Mouse (Mus musculus): ENCODE data around the gene Mpnd.
A peak's percentile ranks its signal among the peaks of the same experiment; 100 is the strongest.

Mpnd gene

GRCm38 (mm10) chr17:56005415-56006061, at the start of gene Mpnd, which contains the start of gene Stap2:
TSS of gene Mpnd (plus strand) at chr17:56005711.
TSS of gene Stap2 (minus strand) at chr17:56005584.
- DNase-seq (ENCODE audit: low read depth, low spot score) = peak; percentile 87

- DNase-seq (ENCODE audit: low read depth, low spot score) = peak; percentile 95
Measured at GRCm38 (mm10) chr17:55956129-55956528, 49.4 kb upstream of the Mpnd start.

DNA sequence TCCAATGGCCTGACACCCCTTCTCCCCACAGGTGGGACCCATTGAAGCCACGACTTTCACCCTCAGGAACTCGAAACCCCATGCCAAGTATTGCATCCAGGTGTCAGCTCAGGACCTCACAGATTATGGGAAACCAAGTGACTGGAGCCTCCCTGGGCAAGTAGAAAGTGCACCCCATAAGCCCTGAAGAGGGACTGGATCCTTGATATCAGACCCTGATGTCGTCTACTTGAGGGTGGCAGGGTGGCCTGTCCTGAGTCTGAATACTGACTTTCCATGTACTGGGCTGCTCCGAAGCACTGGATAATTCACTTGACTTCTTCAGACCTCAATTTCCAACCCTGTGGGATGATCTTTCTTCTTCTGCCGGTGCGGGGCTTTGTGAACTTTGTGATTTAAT, 48.9 kb upstream of the Mpnd start:
- DNase-seq (ENCODE audit: low read depth, low spot score) = no peak

DNA sequence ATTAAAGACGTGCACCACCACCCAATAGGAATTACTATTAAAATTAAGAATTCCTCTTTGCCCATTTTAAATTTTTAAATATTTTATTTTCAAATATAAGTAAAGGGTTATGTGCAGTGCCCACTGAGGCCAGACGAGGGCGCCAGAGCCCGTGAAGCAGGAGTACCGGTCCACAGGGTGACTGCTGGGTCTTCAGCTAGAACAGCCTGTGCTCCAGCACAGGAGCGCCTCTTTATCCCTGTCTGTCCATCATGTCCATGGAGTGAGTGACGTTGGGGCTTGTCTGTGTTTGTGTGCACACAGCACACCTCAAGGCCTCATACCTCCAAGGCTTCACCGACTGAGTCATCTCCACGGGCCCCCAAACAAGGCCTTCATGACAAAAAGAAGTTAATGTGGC, 48.3 kb upstream of the Mpnd start:
- DNase-seq (ENCODE audit: low read depth, low spot score) = peak; percentile 79

DNA sequence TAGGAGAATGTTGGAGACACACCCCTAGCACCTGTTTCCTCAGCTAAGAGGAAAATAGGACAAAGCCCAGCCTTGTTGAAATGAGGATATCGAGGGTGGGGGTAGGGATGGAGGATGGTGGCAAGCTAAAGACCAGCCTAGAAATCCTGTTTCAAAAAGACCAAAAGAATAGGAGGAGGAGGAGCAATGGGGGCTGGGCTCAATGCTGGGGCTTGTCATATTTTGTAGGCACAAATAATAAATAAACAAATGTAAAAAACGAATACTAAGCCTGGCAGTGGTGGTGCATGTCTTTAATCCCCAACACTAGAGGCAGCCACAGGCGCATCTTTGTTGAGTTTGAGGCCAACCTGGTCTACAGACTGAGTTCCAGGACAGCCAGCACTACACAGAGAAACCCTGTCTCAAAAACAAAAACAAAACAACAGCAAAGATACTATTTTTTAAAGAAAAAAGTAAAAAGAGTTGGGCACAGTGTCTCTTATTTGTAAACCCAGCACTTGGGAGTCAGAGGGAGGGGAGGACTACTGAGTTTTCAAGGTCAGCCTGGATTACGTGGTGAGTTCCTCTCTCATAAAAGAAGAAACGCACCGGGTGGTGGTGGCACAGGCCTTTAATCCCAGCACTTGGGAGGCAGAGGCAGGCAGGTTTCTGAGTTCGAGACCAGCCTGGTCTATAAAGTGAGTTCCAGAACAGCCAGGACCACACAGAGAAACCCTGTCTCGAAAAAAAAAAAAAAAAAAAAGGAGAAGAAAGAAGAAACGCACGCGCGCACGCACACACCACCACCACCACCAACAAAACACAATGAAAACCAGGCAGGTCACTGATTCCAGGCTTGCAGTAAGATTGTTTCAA, 47.6 kb upstream of the Mpnd start:
- no peak for DNase-seq (ENCODE audit: low read depth, low spot score)

DNA sequence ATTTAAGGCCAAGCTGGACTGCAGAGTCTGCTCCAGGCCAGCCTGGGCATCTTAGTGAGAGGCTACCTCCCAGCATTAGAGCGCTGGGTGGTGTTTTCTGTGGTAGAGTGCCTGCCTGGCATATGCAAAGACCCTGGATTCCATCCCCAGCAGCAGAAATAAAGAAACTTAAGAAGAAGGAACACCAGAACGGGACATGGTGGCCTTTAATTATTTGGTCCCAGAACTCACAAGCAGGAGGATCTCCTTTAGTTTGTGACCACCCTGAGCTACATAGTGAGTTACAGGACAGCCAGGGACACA, 47.0 kb upstream of the Mpnd start:
- DNase-seq (ENCODE audit: low read depth, low spot score) = no peak

DNA sequence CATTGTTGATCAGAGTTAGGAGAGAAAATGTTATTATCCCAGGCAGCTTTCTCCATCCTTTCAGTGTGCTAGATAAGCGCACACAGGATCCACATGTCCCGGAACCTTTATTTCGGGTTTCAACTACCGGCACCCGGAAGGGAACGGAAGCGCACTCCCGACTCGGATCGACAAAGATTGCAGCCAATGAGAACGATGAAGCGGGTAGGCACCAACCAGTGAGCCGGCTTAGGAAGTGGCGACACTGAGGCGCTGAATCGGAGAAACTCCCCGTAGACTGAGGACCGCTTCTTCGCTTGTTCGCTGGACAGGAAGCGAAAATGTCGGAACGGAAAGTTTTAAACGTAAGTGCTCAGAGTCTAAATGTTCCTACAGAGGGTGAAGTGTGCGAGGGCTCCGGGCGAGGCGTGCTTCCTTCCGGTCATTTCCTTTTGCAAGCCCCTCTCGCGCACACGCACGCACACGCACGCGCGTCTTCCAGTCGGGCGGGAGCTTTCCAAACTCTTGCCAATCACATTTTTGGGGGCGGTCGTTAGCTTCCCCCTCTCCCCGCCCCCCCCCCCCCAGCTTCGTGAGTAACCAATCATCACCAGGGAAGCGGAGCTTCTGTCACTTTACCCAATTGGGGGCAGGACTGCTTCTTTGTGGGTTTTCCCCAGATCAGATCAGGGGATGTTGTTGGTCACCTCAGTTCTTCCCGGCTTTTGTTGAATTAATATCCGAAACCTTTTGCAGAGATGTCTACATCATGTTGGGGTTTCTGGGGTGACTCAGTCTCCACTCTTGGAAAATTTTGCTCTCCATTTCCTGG, 46.4 kb upstream of the Mpnd start, which contains the start of gene Yju2:
Gene Yju2, plus strand, starts transcription at position 182 of the 811 bp plus-strand sequence.
- peak; percentile 97 for DNase-seq (ENCODE audit: low read depth, low spot score)

DNA sequence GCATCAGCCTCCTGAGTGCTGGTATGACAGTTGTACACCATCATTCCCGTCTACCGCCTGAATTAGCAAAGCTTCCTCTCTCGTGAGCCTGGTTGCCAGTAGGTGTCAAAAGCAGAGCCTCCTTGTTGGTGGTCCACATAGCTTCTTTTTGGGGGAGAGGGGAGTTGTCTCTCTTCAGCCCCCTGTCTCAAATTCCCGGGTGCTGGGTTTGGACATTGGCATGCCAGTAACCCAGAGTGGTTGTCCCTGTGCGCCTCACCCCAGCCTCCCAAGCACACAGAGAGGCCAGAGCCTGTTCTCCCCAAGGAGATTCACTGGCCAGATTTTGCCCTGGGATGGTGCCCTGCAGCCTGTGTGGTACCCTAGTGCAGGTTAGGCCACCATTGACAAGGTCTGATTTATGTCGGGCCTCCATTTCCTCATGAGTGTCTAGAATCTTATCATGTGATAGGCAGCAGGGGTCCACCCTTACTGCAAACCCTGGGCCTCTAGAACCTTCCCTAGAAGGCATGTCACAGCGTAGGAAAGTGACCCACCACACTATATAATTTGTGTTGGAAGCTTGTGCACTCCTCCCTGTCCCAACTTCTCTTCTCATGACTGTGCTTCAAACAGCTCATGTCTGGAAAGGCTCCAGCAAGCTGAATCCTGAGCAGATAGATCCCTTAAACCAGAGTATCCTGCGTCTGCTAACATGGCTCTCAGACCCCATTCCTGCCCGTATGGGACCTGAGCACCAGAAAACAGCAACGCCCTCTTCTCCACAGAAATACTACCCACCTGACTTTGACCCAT, 45.4 kb upstream of the Mpnd start:
- DNase-seq (ENCODE audit: low read depth, low spot score) = no peak

GRCm38 (mm10) chr17:55960791-55961190, 44.7 kb upstream of the Mpnd start:
- DNase-seq (ENCODE audit: low read depth, low spot score) = no peak

- no peak for DNase-seq (ENCODE audit: low read depth, low spot score)
Measured at GRCm38 (mm10) chr17:55961631-55962030, 43.9 kb upstream of the Mpnd start.

DNA sequence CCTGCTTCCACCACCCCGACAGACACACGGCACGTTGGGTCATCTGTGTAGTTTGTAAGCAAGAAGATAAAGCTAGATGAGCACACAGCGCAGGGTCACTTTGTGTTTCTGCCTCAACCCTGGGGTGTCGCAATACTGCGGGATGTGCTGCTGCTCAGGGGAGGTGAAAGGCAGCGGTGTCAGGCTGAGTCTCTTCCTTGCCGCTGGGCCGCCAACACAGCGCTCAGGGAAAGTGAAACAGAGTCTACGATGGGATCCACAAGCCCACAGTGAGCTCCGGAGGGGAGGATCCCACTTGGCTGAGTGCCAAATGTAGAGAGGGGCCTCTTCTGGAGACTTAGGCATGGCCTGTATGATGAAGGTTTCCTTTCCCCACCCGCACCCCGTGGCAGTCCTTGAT, 42.3 kb upstream of the Mpnd start:
- DNase-seq (ENCODE audit: low read depth, low spot score) = peak; percentile 53

DNA sequence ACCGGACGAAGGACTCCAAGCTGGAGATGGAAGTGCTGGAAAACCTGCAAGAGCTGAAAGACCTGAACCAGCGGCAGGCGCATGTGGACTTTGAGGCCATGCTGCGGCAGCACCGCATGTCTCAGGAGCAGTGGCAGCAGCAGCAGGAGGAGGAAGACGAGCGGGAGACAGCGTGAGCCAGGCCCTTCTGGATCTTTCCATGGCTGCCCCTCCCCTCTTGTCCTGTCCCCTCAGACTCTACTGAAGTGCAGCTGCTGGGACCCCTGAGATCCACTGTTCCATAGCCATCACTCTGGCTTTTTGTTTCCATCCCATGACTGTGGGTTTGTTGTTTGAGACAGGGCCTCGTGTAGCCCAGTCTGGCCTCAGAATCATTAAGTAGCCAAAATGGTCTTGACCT, 41.0 kb upstream of the Mpnd start:
- DNase-seq (ENCODE audit: low read depth, low spot score) = no peak

GRCm38 (mm10) chr17:55964996-55965395, 40.5 kb upstream of the Mpnd start:
- DNase-seq (ENCODE audit: low read depth, low spot score) = no peak

DNA sequence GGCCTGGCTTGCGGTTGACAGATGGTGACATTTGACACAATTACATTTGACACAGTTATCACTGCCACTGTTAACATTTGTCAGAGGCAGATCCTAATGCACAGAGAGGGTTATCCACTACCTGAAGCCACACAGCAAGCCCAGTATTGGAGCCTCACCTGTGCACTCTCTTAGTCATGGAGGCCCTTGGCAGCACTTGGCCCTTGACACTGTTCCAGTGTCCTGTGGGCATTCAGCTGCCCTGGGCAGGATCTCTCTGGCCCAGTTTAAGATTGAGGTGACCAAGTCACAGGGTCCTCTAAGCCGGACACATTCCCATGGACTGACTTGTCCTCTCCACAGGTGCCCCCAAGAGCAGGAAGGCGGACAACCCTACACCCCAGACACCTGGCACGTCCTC, 38.3 kb upstream of the Mpnd start:
- no peak for DNase-seq (ENCODE audit: low read depth, low spot score)

DNA sequence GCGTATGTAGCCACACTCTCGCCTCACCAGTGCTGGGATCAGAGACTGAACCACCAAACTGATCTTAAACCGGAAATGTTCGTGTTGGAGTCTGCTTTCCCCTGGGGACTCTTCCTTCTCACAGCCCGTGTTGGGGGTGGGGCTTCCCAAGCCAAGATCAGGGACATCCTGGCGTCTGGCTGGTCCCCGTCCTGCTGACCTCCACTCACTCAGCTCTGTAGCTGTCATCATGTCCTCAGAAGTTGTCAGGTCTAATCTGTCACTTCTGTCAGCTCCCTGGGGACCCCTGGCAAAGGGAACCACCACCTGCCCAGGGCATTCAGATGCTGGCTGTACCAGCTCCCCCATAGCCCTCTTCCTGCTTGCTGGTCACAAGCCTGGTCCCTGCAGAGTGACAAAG, 37.3 kb upstream of the Mpnd start:
- DNase-seq (ENCODE audit: low read depth, low spot score) = no peak

DNA sequence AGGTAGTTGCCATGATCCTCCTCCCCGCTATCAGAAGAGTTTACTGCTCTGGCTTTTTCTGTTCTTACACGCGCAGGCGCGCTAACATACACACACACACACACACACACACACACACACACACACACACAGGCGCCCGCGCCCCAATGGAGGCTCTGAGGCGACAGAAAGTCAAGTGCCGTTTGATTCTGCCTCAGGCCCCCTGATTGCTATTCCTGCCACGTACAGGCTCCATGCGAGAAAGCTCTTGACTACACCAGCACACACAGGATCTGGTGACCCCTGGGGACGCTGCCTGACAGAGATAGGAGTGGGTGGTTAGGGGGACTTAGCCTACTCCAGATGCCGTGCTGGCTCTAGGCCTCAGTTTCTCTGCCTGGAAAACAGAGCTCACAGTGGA, 36.0 kb upstream of the Mpnd start:
- peak; percentile 33 for DNase-seq (ENCODE audit: low read depth, low spot score)

GRCm38 (mm10) chr17:55969966-55970891, 35.3 kb upstream of the Mpnd start, which contains the start of gene Shd:
TSS of gene Shd (plus strand) at chr17:55970467.
- DNase-seq (ENCODE audit: low read depth, low spot score) = peak; percentile 46

DNA sequence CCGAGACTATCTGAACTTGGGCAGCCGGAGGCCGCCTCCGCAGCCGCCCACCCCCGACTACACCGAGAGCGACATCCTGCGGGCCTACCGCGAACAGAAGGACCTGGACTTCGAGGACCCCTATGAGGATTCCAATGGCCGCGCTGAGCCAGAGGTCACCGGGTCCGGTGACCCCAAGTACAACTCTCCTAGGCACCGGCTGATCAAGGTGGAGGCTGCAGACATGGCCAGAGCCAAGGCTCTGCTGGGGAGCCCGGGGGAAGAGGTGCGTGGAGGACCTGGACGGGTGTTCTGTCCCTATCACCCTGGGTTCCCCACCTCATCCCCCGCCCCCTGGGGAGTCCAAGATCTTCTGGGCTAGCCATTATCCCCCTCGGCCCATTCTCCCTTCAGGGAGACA, 34.1 kb upstream of the Mpnd start:
- DNase-seq (ENCODE audit: low read depth, low spot score) = no peak

DNA sequence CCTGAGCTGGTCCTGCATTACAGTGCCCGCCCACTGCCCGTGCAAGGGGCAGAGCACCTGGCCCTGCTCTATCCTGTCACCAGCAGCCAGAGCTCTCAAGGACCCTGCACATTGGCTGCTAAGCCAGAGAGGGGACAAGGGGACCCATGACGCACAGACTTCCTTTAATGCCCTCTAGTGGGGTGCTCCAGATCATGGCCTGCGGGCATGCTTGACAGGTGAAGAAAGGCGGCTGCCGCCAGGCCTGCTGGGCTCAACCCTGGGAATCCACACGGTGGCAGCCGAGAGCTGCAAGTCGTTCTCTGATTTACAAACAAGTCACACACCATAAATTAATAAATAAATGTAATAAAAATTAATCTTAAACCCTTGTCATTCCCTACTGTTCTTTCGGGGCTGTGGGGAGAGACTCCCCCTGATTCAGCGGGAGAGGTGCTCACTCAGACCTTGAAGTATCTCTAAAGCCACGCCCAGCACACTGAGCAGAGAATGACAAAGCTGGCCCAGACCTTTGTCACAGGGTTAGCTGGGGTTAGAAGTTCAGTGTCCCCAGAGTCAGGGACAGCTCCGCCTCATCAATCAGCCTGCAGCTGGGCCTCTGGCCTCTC, 29.2 kb upstream of the Mpnd start:
- DNase-seq (ENCODE audit: low read depth, low spot score) = peak; percentile 85

- no peak for DNase-seq (ENCODE audit: low read depth, low spot score)
Measured at GRCm38 (mm10) chr17:55977301-55977700, 28.2 kb upstream of the Mpnd start.

Measured in ZHBTc4 (cell line).